Mouse (Mus musculus) heart, adult 2 months (tissue): ENCODE results near the gene Gm15737.

ENCODE experiments used
- CTCF ChIP-seq: fragments of 200-600 bp; IDR thresholded peaks from 2 replicates; pipeline ENCODE4 v1.8.1; 2022; ENCODE audit warnings: antibody characterized with exemption, mild to moderate bottlenecking, moderate library complexity
- EP300 ChIP-seq: fragments of 200-500 bp; IDR thresholded peaks from 2 replicates; pipeline ENCODE4 v1.6.1; 2011; ENCODE audit warnings: low read depth, low read length, control low read depth; ENCODE audit not compliant: insufficient read depth
- POLR2A ChIP-seq: fragments of 200-500 bp; IDR thresholded peaks from 2 replicates; pipeline ENCODE4 v1.6.1; 2011; ENCODE audit warnings: mild to moderate bottlenecking, low read depth, low read length, control low read depth; ENCODE audit not compliant: insufficient read depth

DNA sequence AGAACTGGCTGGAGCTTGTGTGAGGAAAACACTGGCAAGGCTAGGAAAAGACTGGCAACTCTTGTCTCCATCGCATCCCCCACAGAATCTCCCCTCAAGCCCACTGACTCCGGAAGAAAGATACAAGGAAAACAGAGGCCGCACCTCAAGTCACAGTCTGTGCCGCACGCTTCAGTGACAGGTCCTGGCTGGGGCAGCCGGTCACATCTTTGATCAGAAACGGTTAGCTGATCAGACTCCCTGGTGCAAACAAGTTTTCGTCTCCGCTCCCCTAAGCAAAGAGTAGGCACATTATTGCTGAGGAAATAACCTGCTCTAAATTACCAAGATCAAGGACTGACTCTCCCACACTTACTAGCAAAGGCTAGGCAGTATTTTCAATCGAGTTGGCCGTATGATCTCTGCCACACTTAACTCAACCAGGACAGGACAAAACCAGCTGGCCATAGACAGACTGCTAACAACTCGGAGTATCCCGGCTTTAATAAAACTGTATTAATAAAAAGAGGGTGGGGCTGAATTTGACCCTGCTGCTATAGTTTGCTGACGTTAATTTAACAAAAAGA is 10.6 kb downstream of the Gm15737 start:
- TF ChIP-seq POLR2A (no peak), CTCF (no peak), EP300 (no peak)
